Mouse (Mus musculus) hindbrain, postnatal 0 days (tissue): ENCODE measurements around the gene Traf5. TPM values are rescaled to one million over a fixed set of nuclear protein-coding genes. Genes with fewer than 3 reads are reported as not detected.

ENCODE experiments used
- ATAC-seq: fragments of 200-750 bp; cut with Nextera tagmentation; 2 replicates; pipeline ENCODE4 v1.8.0; 2017; ENCODE audit warnings: mild to moderate bottlenecking, moderate TSS enrichment, moderate library complexity
- DNase-seq: peaks from one replicate; pipeline ENCODE4 v3.0.0-alpha.2; 2015; ENCODE audit warnings: low spot score
- H3K27ac ChIP-seq: fragments of 300-500 bp; sonication (generic); 2 replicates; pipeline ENCODE4 v1.5.1; 2014; ENCODE audit warnings: mild to moderate bottlenecking
- H3K27me3 ChIP-seq: fragments of 300-500 bp; sonication (generic); 2 replicates; pipeline ENCODE4 v1.6.1; 2014; ENCODE audit warnings: low read length, mixed read lengths; ENCODE audit not compliant: insufficient read depth
- H3K36me3 ChIP-seq: fragments of 300-500 bp; sonication (generic); 2 replicates; pipeline ENCODE4 v1.6.1; 2014; ENCODE audit warnings: low read length, mixed read lengths; ENCODE audit not compliant: insufficient read depth
- H3K4me1 ChIP-seq: fragments of 300-500 bp; sonication (generic); 2 replicates; pipeline ENCODE4 v1.6.1; 2014; ENCODE audit warnings: antibody characterized with exemption, low read length, mixed read lengths; ENCODE audit not compliant: insufficient read depth
- H3K4me2 ChIP-seq: fragments of 300-500 bp; sonication (generic); 2 replicates; pipeline ENCODE4 v1.6.1; 2014; ENCODE audit warnings: low read depth, mild to moderate bottlenecking, low read length, moderate library complexity, mixed read lengths
- H3K4me3 ChIP-seq: fragments of 300-500 bp; sonication (generic); 2 replicates; pipeline ENCODE4 v1.5.1; 2014; ENCODE audit warnings: low read length
- H3K9ac ChIP-seq: fragments of 300-500 bp; sonication (generic); replicated peaks from 2 replicates; pipeline ENCODE4 v1.6.1; 2014; ENCODE audit warnings: mild to moderate bottlenecking, low read length, moderate library complexity, mixed read lengths
- H3K9me3 ChIP-seq: fragments of 300-500 bp; sonication (generic); 2 replicates; pipeline ENCODE4 v1.6.1; 2016; ENCODE audit warnings: low read length, mixed read lengths
- CTCF ChIP-seq: IDR thresholded peaks from 2 replicates; pipeline ENCODE4 v1.5.1; 2016; ENCODE audit warnings: antibody characterized with exemption, control low read depth, low read depth
- WGBS: fragments of 180-500 bp; shearing (Covaris S2); extraction: QIAGEN DNeasy Blood & Tissue Kit; methylation state at CpG from one replicate; pipeline ENCODE4 v1.1.7; 2014; 5-methylcytosine and 5-hydroxymethylcytosine counted together
- polyA plus RNA-seq: library from polyadenylated mRNA; unstranded; fragments of >200 nt; fragmentation: Nextera tagmentation; extraction: Ambion mirVana; gene quantifications from 2 replicates; pipeline ENCODE4 v1.2.1, GENCODE M21; 2015
- total RNA-seq: library from RNA; depleted of rRNA; stranded (reverse); fragments of >200 nt; gene quantifications from 2 replicates; pipeline ENCODE4 v1.2.3, GENCODE M21; 2014

Gene Traf5
- total and polyA plus RNA-seq, 2 experiments from 2014 or later, result 1.4 to 7.3 TPM

- no peak overlapping the region for H3K4me3 ChIP-seq
- DNase-seq, result no peak
- peak overlapping the region; percentile 62 for H3K4me2 ChIP-seq
- no peak overlapping the region for H3K9ac ChIP-seq
- no peaks in the 10 kb centered on the region for H3K36me3 ChIP-seq
- 96% methylated on average over 5 of the region's 5 CpGs for WGBS
- H3K4me1 ChIP-seq, result no peaks in the 10 kb centered on the region; the same call in 1 of the 2 replicates
- no peak for TF ChIP-seq CTCF
- ATAC-seq, result no peak
- no peak overlapping the region for H3K27ac ChIP-seq
- H3K9me3 ChIP-seq, result no peaks in the 10 kb centered on the region
- no peaks in the 10 kb centered on the region for H3K27me3 ChIP-seq
These were observed 103.3 kb downstream of the Traf5 start for GRCm38 (mm10) chr1:191989060-191989459.

- ATAC-seq (no peak), DNase-seq (no peak)
- Histone ChIP-seq H3K9me3 (no peaks in the 10 kb centered on the region), H3K27ac (no peak overlapping the region), H3K4me3 (no peak overlapping the region), H3K27me3 (no peaks in the 10 kb centered on the region), H3K4me2 (no peak overlapping the region), H3K36me3 (no peaks in the 10 kb centered on the region), H3K9ac (no peak overlapping the region), H3K4me1 (no peaks in the 10 kb centered on the region; the same call in 1 of the 2 replicates)
- no peak for TF ChIP-seq CTCF
- WGBS, result 86% methylated on average over 3 of the region's 3 CpGs
These were observed 103.7 kb downstream of the Traf5 start for GRCm38 (mm10) chr1:191988646-191989045.

- Histone ChIP-seq H3K4me2 (no peak overlapping the region), H3K9ac (no peak overlapping the region), H3K9me3 (no peaks in the 10 kb centered on the region), H3K4me3 (no peak overlapping the region), H3K27me3 (no peaks in the 10 kb centered on the region), H3K27ac (no peak overlapping the region), H3K36me3 (no peaks in the 10 kb centered on the region), H3K4me1 (no peaks in the 10 kb centered on the region; the same call in 1 of the 2 replicates)
- no peak for DNase-seq
- 49% methylated on average over 5 of the region's 5 CpGs for WGBS
- no peak for TF ChIP-seq CTCF
- ATAC-seq, result no peak
These were observed 104.9 kb downstream of the Traf5 start for GRCm38 (mm10) chr1:191987481-191987769.

GRCm38 (mm10) chr1:191986674-191987480 lies 105.5 kb downstream of the Traf5 start:
- ATAC-seq (no peak), DNase-seq (no peak)
- H3K27me3 ChIP-seq, result no peaks in the 10 kb centered on the region
- TF ChIP-seq CTCF, result no peak
- H3K4me1 ChIP-seq, result no peaks in the 10 kb centered on the region; the same call in 1 of the 2 replicates
- H3K9ac ChIP-seq, result no peak overlapping the region
- H3K4me2 ChIP-seq, result no peak overlapping the region
- H3K4me3 ChIP-seq, result no peak overlapping the region
- H3K36me3 ChIP-seq, result no peaks in the 10 kb centered on the region
- WGBS, result 68% methylated on average over 8 of the region's 8 CpGs
- no peaks in the 10 kb centered on the region for H3K9me3 ChIP-seq
- no peak overlapping the region for H3K27ac ChIP-seq

- peaks cover 9% of the 10 kb centered on the region; the same call in 1 of the 2 replicates for H3K4me1 ChIP-seq
- no peak overlapping the region for H3K4me3 ChIP-seq
- no peaks in the 10 kb centered on the region for H3K9me3 ChIP-seq
- H3K36me3 ChIP-seq, result no peaks in the 10 kb centered on the region
- peak; percentile 73 for ATAC-seq
- no peak overlapping the region for H3K27ac ChIP-seq
- no peaks in the 10 kb centered on the region for H3K27me3 ChIP-seq
- no peak overlapping the region for H3K4me2 ChIP-seq
- H3K9ac ChIP-seq, result no peak overlapping the region
- peak; percentile 70 for DNase-seq
- 8% methylated on average over 6 of the region's 6 CpGs for WGBS
- TF ChIP-seq CTCF, result no peak
These were observed 110.8 kb downstream of the Traf5 start for GRCm38 (mm10) chr1:191981426-191982102.

- H3K4me2 ChIP-seq, result 0 out of 2 replicates have a peak within 1 kb of the TSS, but pooled peaks have one; percentile 3
- 36% methylated on average over 5 of the region's 5 CpGs for WGBS
- ATAC-seq, result peak; percentile 82
These were observed 115.2 kb downstream of the Traf5 start, which contains the start of gene Rd3 for GRCm38 (mm10) chr1:191977187-191977586. Gene Rd3 (plus strand): TSS chr1:191977370.

More at GRCm38 (mm10) chr1:191977187-191977586, 115.2 kb downstream of the Traf5 start, which contains the start of gene Rd3:
- Histone ChIP-seq H3K27me3 (no peaks in the 10 kb centered on the region), H3K4me3 (no peak within 1 kb of the TSS), H3K27ac (no peak within 1 kb of the TSS), H3K9ac (no peak within 1 kb of the TSS), H3K9me3 (no peaks in the 10 kb centered on the region), H3K4me1 (peaks cover 9% of the 10 kb centered on the region; the same call in 1 of the 2 replicates), H3K36me3 (no peaks in the 10 kb centered on the region)
- peak; percentile 83 for DNase-seq
- no peak for TF ChIP-seq CTCF
